Mouse (Mus musculus) CD8-positive naive resting alpha-beta T cell, adult 2 months (primary cell): ENCODE measurements around the gene Osbpl9.

Source experiments
- DNase-seq, 2 experiments: peaks; one replicate each; pipeline ENCODE4 v3.0.0; 2022; ENCODE audit warnings: low read depth in 2 of 2, low spot score in 2 of 2

Osbpl9 gene

DNA sequence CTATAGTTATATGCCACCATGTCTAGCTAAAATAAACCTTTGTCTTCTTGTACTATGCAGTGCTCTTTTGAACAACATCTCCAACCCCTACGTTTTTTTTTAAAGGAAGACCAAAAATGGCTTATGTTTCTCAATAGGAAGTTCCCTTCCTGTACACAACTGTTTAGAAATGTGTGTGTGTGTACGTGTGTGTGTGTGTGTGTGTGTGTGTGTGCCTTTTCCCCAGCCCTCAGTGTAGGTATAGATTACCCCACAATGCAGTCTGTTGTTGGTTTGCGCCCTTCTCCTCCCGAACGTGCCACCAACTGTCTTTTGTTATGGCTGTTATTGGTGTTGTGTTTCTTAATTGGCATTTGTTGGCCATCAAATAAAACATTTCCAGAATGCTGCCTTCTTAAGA is 5.5 kb upstream of the Osbpl9 start:
- no peak for DNase-seq

DNA sequence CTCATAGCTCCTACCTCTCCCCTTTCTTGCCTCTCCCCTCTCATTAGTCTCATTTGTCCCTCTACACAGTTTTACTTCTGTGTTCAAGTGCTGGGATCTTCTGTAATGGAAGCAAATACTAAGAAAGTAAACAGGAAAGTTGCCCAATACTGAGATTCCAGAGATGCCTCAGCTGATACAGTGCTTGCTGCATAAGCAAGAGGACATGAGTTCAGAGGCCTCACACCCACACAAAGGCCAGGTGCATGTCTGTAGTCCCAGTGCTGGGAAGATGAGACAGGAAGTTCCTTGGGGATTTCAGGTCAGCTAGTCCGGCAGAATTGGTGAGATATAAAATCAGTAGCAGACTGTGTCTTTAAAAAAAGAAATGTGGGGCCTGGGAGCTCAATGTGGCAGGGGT is 2.3 kb upstream of the Osbpl9 start:
- DNase-seq, result no peak

DNA sequence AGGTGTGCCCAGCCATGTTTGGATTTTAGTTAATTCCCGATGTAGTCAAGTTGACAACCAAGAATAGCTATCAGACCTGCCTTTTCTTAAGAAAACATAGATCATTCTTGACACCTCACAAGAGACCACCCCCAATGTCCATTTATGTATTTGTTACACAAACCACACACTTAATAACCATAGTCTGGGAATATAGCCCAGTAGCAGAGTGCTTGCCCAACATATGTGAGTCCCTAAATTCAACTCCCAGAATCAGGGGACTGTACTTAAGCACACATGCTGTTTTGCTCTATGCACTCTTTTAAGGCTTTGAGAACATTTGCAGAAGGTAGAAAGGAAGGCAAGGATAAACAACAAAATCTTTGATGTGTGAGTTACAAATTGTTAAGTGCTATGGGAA is 1.9 kb upstream of the Osbpl9 start:
- DNase-seq, result no peak

DNA sequence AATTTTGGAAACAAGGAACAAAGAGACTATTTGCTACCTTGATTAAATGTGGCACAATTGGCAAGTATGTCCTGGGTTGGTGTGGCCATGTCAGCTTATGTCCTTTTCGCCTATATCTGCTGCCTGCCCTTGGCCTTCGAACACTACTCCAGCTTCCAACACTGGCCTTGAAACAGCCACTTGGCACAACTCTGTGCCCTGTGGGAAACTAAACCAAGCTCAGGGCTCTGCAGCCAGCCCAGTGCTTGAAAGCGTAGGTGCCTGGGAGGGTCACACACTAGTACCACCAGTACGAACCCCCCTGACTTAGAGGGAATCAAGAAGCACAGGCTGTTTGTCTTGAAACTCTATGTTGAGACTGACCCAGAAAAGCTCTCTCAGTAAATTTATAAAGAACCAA is 3.0 kb downstream of the Osbpl9 start:
- no peak for DNase-seq

DNA sequence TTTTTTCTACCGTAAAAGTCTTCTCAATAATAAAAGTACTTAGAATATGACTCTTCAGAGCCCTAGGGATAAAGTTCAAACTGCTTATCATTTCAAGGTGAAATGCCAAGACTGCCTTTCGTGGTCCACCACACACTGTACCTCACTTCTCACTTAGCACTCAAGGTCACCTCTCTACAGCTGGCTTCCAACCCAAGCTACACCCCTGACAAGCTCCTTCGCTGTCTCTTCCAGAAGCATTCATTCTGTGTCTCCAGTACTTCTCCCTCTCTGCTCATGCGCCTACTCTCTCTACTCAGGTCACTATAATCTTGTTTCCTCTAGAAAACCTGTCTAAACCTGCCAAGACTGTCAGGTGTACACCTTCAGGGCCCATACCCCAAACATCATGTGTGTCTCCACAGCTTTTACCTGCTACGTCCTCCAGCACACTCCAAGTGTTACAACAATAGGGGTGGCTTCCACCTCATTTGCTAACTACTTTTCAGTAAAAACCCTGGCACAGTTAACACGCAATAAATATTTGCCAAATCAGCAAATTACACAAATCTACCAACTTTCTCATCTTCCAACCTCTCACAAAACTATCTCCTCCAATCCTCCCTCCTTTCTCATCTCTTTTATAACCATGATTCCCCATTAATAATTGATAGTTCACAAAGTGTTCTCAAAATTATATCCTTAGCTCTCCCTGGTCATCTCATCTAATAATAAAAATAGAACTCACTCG is 6.0 kb downstream of the Osbpl9 start:
- no peak for DNase-seq

DNA sequence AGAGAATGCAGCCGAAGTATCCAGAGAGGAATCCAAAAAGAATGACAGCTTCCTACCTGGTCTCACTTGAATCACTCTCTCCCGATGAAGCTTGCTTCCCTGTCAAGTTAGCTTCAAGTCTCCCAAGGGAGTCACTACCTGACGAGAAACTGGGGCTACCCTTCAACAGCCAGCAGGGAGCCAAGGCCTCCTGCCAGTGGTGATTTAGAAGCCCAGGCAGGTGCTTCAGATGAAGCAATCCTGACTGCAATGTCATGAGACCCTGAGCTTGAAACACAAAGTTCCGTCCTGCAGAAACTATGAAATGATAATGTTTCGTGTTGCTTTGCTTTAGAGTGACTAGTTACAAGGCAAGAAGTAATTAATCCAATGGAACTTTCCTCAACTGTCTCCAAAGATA is 8.2 kb downstream of the Osbpl9 start:
- DNase-seq, result no peak

DNA sequence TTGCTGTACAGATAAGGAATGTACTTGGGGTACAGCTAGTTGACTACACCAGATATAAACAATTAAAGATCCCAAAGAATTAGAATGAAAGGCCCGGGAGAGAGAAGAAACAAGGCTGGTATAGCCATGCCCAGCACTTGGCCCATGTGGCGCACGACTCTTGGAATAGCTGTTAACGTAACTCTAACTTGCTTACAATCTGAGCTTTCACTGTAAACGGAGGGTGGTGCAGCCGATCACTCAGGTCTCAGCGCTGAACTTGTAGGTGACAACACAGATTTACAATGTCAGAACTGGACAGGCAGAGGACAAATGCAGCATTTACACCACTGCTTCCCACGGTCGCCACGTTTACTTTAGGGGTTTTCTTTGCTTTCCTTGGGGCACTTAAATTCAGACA is 10.5 kb downstream of the Osbpl9 start:
- DNase-seq, result no peak

DNA sequence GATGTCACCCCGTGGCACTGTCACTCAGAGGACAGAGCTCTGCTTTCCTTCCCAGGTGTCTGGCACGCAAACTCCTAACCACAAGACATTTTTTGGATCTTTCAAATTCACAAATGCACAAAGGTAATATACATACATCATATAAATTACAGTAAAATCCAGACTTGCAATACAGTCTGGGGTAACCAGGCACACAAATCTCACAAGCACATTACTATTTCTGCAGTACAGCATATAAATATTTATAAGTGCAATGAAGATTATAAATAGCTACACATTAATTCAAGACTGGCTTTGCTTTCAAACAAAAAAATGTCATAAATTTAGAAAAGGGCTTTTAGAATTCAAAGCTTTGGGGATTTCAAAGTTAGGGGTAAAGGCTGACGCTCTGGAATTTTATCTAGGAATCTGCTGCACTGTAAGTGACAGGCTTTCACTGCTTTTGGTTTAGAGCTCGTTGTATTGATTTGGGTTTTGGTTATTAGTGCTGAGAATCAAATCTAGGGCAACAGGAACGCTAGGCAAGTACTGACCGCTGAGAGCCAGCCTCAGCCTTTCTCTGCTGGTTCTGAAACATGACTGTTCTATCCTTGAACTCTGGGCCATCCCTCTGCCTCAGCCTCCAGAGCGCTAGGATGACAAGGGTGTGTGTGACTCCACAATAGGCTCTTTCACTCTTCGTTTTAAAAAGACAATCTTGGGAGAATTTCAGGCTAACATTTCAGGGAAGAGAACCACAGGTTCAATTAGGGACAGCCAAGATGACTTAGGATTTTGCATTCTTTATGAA is 16.3 kb downstream of the Osbpl9 start:
- no peak for DNase-seq

DNA sequence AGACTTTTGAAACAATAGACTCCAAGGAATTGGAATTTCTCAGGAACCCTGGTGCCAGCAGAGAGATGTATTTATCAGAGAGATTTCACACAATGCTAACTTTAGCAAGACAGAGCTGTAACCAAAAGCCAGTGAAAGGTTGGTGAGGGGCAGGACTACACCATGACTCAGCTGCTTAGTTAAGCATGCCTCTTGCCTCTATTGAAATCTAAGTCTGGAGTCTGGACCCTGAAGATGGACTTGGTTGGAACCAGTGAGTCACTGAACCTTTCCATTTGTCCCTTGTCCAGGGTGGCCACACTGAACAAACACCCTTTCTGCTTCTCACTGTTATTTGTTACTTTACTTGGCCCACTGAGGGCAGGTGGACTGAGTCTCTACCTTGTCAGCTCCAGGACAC is 26.4 kb downstream of the Osbpl9 start:
- no peak for DNase-seq

DNA sequence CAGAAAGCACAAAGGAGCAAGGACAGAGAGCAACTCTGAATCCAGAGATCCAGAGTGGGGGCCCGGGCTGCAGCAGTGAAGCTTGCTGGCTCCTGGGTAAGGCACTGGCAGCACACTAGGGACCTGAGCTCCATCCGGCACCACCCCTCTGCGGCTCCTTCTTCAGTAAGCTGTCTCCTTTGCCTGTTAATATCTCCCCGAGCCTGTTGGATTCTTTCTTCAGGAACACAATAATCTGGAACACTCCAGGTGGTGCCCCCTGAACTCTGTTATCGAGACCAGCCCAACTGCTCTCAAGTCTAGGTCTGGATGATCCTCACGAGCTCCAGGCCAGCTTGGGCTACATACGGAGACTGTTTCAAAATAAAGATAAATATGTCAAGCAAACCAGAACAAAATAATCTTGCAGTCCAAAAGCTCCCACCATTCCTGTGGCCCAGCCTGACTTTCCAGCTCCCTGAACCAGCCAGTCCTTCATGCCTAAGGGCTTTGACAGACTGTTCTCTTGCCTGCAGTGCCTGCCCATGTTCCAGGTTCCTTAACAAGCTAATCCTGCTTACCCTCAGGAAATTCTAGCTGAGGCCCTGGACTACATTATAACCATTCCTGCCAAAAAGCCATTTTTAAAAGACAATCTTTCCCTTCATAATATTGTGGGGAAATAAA is 28.2 kb downstream of the Osbpl9 start:
- no peak for DNase-seq

DNA sequence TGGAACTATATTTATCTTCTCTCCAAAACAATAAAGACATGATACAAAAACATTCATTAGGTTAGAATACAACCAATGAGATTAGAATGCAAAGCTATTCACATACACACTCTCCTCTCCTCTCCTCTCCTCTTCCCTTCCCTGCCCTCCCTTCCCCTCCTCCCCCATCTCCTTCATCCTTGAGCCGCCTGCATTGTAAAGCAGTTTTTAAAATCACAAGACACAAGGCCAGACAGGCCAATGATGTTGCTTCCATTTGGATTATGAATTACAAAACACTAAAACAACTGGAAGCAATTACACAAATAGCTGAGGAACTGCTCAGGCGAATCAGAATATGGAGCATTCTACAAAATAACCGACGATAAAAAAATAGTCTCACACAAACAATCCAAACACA is 28.7 kb downstream of the Osbpl9 start:
- DNase-seq, result no peak

DNA sequence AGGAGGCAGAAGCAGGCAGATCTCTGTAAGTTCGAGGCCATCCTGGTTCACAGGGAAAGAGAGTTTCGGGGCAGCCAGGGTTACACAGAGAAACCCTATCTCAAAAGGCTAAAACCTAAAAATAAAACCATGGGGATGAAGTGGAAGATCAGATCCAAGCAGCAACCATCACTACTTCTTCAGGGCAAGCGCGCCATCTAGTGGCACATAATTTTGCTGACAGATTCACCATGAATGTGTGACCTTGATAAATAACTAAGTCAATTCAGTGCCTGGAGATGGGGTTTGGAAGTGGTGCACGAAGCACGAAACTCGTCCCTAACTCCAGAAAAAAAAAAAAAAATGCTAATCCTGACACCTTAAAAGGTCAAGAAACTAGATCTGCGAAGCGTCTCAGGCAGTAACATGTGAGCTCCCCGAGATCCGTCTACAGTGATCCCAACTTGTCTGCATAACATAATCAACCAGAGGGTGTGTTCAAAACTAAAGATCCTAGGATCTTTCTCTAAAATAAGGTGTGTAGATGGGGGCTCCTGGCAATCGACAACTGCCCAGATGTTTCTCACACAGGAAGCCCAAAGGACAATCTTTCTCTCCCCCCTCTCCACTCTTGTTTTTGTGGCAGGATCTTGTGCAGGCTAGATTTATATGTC is 36.4 kb downstream of the Osbpl9 start:
- peak; percentile 62 to 74 for DNase-seq

DNA sequence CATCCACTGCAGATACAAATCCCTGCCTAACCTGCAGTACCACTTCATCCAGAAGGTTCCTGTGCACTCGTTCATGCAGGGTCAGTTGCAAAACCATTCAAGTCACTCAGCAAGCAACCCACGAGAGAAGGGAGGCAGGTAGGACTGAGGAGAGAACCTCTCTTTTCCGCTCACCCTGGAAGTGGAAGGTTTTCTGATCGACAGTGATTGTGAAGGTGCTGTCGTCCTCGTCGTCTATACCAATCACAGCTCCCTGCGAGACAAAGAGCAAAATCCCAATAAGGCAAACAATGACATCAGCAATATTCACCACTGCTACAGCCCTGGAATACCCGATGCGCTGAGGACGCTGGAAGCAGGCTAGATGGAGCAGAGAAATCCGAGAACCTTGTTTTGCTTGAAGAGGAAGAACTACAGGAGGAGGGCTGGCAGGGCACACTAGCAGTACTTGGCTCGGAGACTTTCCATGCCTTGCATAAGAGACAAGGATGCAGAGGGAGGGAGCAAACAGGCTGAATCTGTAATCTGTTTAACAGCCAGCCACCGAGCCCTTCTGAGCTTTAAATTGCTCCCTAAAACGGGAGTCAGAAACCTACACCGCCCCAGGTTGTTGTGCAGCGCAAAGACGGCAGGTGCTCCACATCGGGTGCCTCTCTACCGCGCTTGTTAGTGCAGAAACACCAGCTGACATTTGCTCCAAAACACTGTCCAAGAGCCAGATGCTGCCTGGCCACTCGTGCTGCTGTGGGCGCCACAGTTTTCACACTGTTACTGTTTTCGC is 45.4 kb downstream of the Osbpl9 start:
- no peak for DNase-seq

DNA sequence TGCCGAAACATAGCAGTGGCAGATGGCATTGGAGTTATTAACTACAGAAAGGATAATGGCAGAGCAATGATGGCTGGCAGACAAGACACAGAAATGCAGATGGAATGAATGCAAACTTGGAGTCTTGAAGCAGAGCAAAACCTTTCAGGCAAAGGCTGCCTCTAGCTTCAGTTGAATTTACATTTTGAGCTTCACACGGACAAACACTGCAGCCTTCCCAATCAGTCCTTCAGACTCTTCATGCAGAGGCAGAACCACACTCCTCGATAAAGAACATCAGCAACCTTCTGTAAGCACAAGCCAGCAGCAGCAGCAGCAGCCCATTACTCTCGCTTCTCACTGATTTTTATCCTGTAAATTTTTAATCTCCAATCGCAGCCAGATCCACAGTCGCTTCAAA is 46.0 kb downstream of the Osbpl9 start:
- no peak for DNase-seq

DNA sequence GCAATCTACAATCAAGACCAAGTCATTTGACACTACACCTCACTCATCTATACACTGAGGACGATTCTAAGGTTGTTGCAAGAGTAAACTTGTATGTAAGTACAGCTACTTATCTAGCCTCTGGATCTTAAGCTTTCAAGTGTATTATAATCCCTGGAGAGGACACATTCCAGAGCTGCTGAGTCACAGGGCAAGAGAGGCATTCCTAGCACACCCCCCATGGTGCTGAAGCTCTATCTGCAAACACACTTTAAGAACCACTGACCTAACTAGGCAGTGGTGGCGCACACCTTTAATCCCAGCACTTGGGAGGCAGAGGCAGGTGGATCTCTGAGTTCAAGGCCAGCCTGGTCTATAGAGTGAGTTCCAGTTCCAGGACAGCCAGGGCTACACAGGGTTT is 51.9 kb downstream of the Osbpl9 start:
- no peak for DNase-seq

DNA sequence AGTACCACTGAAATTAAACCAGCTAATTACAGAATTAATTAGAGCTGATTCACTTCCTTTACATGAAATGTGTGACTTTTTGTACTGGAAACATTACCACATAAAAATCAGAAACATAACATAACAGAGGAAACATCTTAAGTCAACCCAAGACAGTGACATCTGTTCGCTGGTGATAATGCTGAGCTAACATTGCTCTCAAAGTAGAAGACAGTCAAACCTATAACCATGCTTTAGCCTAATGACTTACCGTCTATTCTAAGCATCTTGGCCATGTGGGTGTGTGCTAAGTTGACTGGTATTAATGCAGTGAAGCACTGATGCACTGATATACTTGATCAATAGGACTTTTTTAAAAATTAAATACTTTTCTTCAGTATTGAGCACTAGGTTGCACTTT is 52.7 kb downstream of the Osbpl9 start:
- DNase-seq, result no peak

DNA sequence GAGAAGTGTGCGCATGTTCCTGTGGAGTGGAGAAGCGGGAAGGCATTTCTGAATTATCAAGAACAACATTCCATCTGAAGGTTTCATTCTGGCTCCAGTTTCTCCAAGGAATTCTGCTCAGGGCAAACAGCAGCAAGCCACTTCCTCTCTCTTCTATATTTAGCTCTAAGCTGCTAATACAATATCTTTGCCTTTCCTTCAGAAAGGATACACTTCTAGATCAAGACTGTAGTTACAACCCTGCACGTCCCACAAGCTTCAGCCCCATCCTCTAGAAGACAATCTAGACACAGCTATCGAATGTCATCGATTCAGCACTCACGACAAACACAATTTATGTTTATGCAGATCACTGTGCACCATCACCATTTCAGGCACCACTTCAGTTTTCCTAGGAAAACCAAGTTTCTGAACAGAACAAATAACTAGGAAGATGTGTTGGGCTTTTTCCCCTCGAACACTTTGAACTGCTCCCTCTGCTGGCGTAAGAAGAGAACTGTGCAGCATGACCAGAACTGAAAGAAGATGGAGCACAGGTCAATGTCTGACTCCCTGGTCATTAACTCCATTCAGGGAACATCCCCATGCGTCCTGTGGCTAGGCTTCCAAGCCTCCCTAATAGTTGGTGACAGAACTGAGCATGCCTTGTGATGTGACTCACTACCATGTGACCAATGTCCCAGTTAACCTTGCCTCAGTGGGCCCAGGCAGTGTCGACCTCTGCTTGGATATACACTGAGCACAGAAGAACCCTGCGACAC is 54.6 kb downstream of the Osbpl9 start:
- DNase-seq, result peak; percentile 29 to 52

DNA sequence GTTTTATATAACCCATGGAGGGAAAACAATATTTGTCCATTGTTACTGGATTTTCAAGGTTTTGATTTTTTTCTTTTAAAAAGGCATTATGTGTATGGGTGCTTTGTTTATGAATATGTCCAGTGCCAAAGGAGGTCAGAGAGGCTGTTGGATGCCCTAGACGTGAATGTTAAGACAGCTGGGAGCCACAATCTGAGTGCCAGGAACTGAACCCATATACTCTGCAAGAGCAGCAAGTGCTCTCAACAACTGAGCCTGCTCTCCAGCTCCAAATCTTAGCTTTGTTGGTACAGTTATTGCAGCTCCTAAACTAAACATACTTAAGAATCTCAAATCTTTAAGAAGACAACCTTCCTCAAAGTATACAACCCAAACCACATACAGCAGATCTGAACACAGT is 59.0 kb downstream of the Osbpl9 start:
- no peak for DNase-seq

DNA sequence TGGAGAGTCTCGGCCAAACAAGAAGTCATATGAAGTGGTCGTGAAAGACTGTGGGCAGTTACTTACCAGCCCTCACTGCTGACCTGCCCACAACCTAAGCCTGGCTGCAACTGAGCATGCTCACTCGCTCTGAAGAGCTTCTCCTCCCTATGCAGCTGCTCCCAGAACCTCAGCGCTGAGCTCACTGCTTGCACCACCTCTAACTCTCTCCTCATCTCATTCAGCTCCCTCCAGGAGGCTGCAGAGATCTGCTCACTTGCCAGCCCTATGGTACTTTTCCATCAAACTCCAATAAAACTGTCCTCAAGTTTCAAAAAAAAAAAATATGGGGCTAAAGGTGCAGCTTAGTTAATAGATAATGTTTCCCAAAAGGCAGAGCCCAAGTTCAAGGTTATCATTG is 63.5 kb downstream of the Osbpl9 start:
- no peak for DNase-seq

DNA sequence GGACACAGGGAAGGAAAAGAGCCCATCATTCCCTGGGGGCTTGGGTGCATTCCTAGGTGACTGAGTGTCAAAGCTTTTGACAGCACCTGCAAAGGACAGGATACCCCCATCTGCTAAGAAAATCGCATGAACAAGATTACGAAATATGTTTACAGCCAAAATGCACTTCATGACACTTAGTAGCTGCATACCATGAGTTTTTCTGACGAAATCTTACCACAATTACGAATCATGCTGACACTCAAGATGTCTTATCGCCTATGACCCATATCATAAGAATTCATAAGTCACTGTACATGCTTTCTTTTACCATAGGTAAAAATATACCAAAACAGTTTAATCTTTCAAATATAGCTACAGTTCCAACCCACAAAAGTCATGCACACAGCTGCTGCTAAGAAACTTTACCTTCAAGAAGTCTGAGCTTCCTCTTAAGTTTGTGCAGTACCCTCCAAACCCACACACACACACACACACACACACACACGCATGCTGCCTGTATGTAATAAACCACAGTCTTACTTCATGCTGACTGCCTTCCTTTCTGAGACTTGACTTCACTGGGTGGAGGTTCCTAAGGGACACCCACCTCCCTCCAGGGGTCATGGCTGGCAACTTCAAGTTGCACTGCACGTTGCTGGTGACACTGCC is 65.5 kb downstream of the Osbpl9 start:
- DNase-seq, result peak; percentile 29 to 56
